Mouse (Mus musculus) c-Kit-negative CD71-positive TER-119-positive erythroid progenitor cells, embryonic 14.5 days (primary cell): ENCODE measurements around the gene Plxdc2.

Source experiments
- DNase-seq: peaks from one replicate; pipeline ENCODE4 v3.0.0-alpha.2; 2013; ENCODE audit warnings: low read depth, low spot score

Plxdc2 gene

DNA sequence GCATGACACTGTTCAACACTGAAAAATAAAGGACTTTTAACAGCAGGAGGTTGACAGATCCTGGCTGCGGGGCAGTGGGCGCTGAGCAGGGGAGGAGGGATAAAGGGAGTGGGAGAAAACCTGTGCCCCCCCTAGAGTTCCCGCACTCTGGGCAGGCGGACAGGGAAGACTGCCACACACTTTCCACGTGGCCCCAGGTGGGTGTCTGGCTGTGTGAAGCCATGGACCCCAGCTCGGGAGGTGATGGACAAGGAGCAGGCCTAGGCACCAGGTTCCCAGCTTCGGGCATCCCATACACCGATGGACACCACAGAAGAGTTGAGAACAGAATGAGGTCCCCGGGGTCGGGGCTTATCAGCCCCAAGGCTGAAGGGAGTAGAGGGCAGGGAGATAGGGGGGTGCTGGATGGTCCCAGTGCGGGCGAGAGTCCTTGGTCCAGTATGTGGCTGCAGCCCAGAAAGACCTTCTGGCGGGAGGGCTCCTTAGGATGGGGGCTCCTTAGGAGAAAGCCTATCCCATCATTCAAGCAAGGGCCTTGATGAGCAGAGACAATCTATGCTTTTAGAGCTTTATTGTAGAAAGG lies 215.2 kb downstream of the Plxdc2 start:
- DNase-seq = no peak

DNA sequence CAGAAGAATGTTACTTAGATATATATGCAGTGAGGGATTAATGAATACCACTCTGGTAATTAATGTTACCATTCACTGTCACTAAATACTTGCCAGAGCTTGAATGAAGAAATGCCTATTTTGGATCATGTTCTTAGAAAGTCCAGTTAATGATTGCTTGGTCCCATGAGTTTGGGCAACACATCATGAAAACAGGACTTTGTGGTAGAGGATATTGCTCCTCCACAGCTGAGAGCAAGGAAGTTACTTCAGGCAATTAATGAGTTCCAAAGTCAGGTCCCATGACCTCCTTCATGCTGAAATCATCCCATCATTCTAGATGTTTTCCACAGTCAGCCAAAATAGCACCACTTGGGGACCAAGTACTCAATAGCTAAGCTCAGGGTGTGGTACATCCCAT lies 220.5 kb downstream of the Plxdc2 start:
- no peak for DNase-seq

GRCm38 (mm10) chr2:16578153-16578552 lies 222.0 kb downstream of the Plxdc2 start:
- DNase-seq = no peak

DNA sequence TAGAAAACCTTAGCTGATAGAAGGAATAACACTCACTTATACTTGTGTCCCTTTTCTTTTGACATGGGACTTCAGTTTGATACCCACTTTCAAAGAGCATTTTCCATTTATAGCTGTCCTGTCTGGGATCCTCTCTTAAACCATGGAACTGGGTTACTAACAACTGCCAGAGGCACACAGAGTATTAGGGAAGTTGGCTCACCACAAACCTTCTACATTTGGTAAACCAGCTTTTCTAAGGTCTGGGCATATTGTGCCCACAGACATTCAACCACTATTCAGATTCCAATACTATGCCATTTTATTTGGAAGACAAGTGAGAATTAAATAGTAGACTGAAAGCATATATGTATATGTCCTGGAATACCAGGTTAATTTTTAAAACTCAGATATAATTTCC lies 232.4 kb downstream of the Plxdc2 start:
- no peak for DNase-seq

GRCm38 (mm10) chr2:16595451-16595850 lies 239.3 kb downstream of the Plxdc2 start:
- no peak for DNase-seq

GRCm38 (mm10) chr2:16598231-16598630 lies 242.1 kb downstream of the Plxdc2 start:
- no peak for DNase-seq

- DNase-seq = no peak
Observed at GRCm38 (mm10) chr2:16604291-16604690, 248.2 kb downstream of the Plxdc2 start.

DNA sequence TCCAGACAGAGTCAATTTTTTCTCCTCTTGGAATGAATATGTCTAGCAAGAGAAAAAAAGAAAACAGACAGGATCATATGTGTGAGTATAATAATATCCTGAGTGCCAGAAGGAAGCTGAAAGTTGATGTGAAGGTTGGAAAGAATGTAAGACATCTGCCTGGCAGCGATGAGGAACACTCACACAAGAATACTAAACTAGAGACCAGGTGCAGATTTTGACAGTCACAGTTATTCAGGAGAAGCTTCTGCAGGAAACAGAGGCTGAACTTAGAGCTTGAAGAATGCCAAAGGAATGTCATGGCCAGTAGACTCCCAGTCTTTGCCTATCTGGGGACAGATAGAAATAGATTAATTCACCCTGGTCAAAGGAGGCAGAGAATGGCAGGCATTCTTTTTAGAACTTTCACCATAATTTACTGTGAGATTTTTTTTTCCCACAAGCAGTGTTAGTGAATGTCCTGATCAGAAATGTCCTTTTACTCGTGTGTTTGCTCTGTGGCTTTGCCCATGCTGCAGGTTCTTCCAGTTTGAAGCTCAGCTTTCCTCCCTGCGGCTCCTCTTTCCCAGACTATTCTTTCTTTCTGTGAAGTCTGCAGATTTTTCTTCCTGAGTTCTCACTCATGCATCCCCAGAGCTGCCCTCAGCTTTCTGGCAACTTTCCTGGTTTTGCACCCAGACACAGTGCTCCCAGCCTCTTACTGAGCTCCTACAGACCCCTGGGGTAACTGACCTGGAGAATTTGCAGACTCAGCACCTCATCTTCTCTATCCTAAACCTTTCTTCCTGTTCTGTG lies 251.9 kb downstream of the Plxdc2 start:
- no peak for DNase-seq

DNA sequence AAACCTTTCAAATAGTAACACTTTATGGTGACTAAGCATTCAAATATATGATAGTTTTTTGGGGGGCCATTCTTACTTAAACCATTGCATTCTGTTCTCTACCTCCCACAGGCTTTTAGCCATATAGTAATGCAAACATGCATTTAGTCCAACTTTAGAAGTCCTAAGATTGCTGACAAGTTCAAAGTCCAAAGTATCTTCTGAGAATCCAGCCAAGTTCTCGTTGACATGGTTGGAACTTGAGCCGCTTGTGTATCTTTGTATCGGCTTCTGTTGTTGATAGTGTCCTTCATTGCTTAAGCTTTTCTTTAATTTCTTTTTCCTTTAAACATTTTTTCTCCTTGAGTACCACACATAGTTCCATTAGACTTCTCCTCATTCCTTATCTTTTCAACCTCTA lies 286.0 kb downstream of the Plxdc2 start:
- no peak for DNase-seq

GRCm38 (mm10) chr2:16651713-16652112 lies 295.6 kb downstream of the Plxdc2 start:
- no peak for DNase-seq

DNA sequence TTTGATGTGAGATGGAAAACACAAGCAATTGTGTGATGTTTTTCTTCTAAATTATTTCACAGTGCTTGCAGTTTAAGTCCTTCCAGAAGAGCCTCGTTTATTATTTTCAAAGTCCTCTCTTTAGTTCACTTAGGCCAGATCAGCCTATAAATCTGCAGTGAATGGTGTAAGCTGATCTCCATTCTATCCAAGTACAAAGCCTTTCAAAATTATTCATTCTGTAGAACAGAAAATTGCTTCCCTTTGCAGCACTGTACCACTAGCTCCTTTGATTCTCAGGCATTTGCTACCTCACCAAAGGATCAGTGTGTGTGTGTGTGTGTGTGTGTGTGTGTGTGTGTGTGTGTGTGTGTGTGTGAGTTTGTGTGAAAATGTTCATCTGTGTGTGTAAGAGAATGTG lies 308.4 kb downstream of the Plxdc2 start:
- DNase-seq = no peak

- DNase-seq = no peak
Observed at GRCm38 (mm10) chr2:16668391-16668790, 312.3 kb downstream of the Plxdc2 start.

GRCm38 (mm10) chr2:16682905-16683304 lies 326.8 kb downstream of the Plxdc2 start:
- DNase-seq = no peak

- no peak for DNase-seq
Observed at GRCm38 (mm10) chr2:16683739-16684138, 327.6 kb downstream of the Plxdc2 start.

DNA sequence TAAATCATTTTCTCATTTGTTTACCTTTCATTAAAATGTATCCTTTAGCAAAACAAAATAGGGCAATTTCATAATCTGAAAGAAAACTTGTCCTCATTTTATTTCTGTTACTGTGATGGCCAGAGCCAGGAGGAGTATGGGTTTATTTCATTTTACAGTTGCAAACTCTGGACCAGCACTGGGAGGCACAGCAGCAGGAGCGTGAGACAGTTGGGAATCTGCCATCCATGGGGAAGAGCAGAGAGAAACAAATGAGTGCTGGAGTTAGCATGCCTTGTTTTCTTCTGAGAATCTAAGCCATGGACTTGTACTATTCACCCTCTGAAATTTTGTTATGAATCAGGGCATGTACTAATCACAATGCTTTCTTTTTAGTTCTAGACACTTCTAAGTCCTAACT lies 328.4 kb downstream of the Plxdc2 start:
- no peak for DNase-seq

GRCm38 (mm10) chr2:16696390-16696789 lies 340.3 kb downstream of the Plxdc2 start:
- no peak for DNase-seq

DNA sequence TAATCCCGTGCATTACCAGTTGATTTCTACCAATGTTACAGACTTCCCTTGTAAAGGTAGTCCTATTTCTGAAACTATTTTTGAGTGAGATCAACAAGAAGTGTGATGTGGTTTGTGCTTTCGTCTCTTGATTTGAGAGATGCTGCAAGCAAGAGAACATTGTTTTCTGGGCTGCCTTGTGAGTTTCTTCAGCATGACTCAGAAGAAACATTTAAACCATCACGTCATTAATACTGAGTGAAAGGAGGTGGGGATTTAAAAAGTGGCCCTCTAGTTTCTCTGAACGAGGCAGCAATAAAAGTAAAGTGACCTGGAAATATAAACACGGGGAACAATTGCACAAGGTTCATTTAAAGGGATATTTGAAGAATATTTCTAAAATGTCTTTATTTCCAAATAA lies 341.1 kb downstream of the Plxdc2 start:
- DNase-seq = no peak

DNA sequence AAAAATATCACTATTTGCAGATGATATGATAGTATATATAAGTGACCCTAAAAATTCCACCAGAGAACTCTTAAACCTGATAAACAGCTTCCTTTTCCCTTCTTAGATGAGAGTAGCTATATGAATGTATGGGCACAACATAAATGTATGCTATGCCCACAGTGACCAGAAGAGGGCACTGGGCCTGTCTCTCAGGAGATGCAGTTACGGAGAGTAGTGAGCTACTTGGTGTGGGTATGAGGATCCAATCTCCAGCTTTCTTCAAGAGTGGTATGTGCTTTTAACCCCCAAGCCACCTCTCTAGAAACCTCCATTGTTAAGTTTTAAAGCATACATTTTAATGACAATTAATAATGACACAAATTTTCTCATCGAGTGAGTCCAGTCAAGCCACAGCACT lies 350.1 kb downstream of the Plxdc2 start:
- no peak for DNase-seq

GRCm38 (mm10) chr2:16709885-16710284 lies 353.8 kb downstream of the Plxdc2 start:
- no peak for DNase-seq

GRCm38 (mm10) chr2:16731033-16731432 lies 374.9 kb downstream of the Plxdc2 start:
- DNase-seq = no peak

GRCm38 (mm10) chr2:16734381-16734780 lies 378.3 kb downstream of the Plxdc2 start:
- DNase-seq = no peak

- DNase-seq = no peak
Observed at GRCm38 (mm10) chr2:16738241-16738640, 382.1 kb downstream of the Plxdc2 start.

DNA sequence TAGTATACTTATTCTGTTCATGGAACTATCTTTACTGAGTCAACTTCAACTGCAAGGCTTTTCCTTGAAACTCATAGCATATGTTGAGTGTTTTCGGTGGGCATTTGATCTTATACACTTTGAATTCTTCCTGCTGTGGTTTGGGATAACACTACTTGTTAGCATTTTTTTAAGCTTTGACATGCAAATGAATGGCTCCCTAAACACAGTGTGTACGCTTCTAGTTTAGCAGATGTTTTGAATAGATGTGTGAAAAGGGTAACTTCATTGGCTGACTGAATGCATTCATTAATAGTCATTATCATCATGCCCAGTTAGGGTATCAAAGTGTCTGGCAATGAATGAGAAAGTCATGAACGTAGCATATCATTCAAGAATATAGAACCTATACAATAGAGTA lies 385.7 kb downstream of the Plxdc2 start:
- DNase-seq = no peak
